Mouse (Mus musculus) mouse embryonic stem cell (cell line): Measurements from ENCODE around the gene Spef1.

ENCODE experiments used
- in situ Hi-C, 2 experiments: fragments of 300-500 bp; cut with MboI; formaldehyde crosslinking; loops; 1 replicate in 1 of 2; 3 replicates in 1 of 2; pipeline ENCODE4 v1.14.3; 2019 to 2020; ENCODE audit warnings: low sequenced_read_pairs in 2 of 2, low pct_unique_long_range_greater_than_20kb in 1 of 2, mixed read lengths in 1 of 2; ENCODE audit not compliant: unreplicated experiment in 1 of 2

The Spef1 gene

DNA sequence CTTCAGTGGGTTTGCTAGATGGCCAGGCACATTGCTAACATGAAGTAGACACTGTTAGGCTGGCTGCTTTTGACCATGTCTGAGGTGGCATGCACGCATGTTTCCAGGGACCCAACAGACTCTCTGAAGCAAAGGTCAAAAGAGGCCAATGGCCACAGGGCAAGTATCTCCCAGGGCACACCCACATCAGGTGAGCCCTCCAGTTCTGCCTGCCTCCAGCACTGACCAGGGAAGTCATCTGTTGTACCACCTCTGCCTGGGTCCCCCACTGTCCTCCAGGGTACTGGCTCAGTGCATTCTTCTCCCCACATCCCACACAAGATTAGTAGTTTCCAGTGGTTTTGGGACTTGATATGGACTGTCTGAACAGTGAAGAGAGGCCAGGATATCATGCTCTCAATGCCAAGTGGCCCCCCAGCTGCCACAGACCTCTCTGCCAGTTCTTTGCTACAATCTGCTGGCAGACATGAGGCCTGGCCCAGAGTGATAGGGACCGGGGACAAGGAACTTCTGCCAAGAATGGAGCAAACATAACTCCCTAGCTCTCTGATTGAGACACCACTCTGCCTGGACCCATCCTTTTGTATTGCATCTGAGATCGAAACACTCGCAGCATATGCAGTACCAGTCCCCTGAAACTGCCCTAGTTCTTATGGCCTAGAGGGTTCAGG is 22.2 kb upstream of the Spef1 start:
- in situ Hi-C loops, result no loop called here

DNA sequence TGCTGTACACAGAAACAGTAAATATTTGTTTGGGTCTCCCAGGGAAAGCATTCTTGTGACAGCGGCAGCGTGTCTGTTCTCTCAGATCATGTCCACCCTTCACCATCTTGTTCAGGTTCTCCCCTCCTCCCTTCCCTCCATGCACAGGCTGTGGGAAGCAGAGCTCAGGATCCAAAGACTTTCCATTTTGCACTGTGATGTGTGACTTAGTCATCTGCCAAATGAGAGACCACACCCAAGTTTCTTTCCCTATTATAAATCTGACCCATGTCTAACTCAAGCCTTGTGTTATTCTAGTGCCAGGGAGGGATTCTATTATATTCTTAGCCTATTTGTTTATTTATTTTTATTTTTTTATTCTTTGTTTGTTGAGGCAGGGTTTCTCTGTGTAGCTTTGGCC is 21.3 kb upstream of the Spef1 start:
- in situ Hi-C loops, result no loop called here

DNA sequence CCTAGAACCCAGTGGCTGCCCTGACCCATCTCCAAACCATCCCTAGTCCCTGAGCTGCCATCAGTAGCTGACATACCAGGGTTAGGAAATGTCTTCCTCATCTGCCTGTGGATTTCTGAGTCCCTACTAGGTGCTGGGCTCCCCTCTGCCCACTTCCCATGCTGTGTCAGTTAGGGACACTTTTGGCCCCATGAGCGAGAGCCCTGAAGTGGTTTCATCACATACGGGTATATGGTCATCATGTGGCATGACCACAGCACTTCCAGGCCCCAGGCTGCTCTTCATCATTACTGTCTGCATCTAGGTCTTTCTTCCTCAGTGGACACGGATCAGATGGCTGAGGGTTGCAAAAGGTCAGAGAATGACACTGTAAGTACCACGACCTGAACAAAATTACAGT is 19.7 kb upstream of the Spef1 start, which contains the start of gene Ap5s1:
Ap5s1 (plus strand) TSS at position 301 of the 400 bp plus-strand sequence.
- in situ Hi-C loops, result no loop called here

DNA sequence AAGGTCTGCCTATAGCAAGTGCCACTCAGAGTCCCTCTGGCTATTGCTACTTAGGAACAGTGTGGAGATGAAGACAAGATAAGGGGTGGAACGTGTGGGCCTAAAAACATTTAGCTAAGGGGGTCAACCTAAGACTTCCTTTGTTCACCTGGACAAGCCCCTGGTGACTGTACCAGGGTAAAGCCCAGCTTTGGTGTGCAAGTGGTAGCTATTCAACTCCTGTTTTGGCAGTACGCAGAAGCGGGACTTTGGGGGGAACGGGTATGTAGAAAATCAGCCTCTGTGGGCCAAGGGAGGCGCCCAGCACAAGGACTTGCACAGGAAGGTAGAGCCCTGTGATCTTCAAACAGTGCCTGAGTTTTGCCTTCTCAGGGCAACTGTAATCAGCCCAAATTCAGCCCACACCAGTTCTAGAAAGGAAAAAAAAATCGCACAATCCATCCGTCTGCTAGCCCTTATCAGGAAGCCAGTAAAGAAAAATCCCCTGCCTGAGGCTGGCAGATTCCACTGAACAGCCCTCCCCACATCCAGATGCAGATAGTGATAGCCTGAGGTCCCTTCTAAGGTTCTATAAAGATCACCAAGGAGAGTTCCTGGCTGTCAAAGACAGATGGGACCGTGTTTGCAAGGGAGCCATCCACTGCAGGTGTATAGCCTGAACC is 18.6 kb upstream of the Spef1 start:
- in situ Hi-C loops, result no loop called here

DNA sequence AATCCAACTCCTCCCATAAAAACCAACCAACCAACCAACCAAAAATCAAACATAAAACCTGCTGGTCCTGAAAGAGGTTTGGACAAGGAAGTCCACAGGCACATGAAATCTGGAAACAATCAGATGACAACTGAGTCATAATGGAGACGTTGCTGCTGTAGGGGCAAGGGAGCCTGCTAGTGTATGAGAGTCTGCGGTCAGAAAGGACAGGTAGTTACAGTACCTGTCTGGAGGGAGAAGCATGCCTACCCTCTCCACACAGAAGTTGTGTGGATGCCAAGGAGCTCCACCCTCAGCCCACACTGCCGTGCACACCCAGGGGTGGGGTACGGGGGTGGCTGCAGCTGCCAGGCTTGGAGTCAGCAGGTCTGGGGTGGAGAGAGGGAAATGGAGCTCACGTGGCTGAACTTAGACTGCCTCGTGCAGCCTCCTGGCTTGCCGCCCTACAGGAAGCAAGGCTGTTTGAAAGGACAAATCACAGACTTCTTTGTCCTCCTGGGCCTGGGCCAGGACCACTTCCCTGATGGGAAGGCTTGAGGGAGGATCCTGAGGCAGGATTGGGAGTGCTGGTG is 17.4 kb upstream of the Spef1 start:
- in situ Hi-C loops, result no loop called here

DNA sequence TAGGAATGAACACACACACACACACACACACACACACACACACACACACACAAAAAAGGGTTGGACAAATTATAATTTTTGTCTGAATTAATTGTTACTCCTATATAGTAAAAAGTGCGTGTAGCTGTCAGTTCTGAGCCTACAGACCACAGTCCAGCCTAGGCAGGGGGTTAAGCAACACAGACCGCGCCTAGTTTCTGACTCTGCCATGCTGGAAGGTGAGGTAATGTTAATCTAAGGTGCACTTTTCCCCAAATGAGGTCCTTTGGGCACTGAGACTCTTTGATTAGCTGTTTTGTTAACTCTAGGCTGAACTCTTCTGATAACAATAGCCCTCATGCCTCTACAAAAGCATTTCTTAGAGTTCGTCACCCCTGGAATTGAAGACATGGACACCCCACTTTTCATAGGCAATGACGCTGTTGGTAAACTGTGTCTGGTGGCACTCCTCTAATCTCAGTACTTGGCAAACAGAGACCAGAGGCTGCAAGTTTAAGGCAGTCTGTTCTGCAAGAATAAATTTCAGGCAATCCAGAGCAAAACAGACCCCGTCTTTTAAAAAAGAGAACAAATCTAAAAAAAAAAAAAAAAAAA is 16.8 kb upstream of the Spef1 start:
- in situ Hi-C loops, result no loop called here

DNA sequence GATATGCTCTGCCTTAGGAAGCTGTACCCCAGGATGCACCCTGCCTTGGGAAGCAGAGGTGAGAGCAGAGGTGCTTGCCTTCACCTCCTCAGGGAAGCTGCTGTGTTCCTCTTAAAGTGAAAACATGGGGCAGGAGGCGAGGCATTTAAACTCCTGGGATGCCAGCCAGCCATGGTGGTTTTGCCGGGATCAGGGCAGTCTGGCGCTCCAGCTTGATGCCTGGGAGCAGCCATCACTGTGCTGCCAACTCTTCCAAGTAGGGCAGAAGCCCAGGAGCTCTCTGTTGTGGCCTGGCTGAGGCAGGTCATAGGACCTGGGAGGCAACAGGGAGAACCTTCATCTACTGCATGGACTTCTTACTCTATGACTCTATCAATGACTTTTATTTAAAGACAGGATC is 14.2 kb upstream of the Spef1 start:
- in situ Hi-C loops, result no loop called here

DNA sequence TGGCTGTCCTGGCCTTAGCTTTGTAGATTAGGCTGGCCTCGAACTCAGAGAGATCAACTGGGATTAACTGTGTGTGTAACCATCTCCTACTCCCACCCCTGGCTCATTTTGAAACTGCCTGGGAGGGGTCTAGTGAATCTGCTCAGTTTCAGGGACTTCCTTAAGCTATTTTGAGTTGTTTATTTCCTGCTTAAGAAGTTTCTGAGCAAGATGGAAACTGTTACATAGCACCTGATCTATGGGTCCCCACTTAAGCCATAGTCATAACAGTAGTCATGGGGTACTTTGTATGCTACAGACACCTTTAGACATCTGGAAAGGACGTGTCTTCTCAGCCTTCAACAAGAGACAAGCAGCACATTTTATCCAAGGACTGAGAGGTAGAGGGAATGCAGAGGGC is 13.6 kb upstream of the Spef1 start:
- in situ Hi-C loops, result no loop called here

DNA sequence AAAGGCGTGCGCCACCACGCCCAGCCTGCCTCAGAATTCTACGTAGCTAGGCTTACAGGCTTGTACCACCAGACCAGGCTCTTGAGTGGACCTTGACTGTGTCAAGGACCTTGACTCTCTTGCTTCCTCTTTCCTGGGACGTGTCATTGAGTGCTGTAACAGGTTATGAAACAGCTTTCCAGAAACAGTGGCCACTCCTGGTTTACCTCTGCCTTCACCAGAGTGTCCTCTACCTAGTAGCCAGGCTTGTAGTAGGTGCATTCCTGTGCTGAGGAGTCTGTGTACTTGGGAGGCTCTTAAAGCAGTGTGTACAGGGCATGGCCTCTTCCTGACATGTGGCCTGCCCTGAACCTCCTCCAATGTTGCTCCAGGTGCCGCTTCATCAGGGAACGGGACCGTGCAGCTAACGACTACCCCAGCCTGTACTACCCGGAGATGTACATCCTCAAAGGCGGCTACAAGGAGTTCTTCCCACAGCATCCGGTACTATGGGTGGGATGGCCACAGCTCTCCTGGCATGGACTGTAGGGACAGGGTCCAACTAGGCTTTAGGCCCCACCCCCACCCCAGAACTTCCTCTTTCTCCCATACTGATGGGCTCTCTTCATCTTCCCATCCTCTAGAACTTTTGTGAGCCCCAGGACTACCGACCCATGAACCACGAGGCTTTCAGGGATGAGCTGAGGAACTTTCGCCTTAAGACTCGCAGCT is 9.7 kb upstream of the Spef1 start:
- in situ Hi-C loops, result no loop called here

DNA sequence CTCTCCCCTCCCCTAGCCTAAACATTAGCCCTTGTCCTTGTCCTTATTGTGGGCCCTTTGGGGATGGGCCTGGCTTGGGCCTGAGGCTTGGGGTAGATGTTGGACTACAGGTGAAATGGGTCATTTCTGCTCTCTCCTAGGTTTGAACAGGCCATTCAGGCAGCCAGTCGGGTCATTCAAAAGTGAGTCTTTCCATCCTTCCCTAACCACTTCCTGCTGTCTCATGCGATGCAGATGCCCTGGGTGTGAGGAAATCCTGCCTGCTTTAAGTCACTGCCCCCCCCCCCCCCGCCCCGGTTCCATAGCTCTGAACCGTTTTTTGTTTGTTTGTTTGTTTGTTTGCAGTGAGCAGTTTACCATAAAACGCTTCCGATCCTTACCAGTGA is 3.9 kb upstream of the Spef1 start:
- in situ Hi-C loops, result no loop called here

DNA sequence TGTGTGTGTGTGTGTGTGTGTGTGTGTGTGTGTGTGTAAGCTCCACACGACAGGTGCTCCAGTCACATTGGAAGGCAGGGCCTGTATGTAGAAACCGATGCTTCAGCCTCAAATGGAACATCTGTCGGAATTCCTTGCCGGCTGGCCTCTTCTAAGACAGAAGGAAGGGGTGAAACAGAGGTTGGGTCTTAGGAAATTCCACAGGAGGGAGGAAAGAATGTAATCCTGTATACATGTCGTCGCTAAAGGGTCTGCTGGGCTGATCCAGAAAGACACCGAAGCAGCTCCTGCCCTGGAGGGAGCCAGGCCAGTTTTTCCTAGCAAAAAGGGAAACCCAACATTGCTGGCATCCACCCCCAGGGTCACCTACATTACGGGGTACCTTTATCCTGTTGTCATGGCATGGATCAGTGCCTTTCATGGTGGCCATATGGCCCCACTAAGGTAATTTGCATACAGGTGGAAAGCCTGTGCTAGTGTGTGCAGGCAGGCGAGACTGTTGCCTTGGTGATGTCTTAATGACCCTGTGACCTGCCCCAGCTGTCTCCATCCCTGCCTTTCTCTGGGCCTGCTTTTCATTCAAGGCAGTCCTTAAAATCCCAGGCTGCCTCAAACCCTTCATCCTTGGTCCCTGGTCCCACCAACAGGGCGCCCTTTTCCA is 3.4 kb upstream of the Spef1 start:
- in situ Hi-C loops, result no loop called here

DNA sequence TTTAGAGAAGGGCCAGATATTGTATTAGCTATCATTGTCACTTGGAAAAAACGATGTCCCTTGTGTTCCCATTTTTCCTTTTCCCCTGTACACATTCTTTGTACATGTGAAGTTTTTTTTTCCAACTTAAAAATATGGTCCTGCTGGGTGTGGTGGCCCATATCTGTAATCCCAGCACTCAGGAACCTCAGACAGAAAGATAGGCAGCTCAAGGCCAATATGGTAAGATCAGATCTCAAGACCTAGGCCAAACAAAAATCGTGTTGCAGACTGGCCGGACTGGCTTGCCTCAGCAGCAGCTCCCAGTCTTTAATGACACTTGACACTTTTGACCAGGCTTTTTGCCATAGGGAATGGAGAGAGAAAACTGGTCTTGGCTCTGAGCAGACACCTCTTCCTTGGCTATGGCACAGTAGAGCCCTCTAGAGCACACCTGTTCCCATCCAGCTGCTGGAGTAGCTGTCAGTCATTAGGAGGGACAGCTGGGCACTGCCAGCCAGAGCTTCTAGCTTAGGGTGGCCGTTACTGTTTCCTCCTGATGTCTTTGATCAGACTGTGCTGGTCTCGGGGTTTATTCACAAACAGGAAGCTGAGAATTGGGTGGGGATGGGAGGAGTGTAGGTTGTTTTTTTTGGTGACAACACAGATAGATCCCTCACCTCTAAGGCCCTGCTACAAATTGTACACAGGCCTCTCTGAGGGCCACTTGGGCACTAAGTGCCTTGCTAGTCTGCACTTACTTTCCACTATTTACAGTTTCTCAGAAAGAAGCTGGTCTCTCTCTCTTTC is 2.6 kb upstream of the Spef1 start:
- in situ Hi-C loops, result no loop called here

DNA sequence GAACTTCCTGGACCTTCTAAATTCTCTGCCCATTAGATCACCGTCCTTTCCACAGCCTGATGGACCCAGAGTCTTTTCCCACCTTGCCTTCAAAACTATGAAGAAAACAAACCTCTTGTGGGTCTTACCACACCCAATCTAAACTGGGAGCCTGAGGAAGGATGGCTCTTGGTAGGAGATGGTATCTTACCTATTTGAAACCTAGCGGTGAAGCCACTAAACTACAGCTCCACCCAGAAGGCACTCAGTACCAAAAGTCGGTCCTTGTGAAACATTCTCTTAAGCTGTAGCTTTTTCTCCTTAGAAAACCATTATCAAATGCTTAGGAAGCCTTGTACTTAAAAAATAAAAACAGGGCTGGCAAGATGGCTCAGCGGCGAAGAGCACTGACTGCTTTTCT is 1.2 kb upstream of the Spef1 start:
- in situ Hi-C loops, result no loop called here

DNA sequence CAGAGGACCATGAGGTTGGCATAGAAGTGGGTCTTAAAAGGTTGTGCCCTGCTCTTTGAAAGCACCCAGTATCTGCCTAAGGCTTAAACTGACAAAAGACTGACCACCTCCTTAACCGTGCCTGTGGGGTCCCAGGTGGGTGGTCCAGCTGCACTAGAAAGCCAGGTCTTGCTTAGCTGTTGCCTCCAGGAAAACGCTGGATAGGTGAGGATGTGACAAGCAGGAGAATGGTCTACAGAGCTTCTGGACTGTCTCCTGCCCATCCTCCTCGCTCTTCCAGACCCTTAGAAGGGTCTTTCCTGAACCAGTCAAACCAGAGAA is 480 bp upstream of the Spef1 start:
- in situ Hi-C loops, result no loop called here

DNA sequence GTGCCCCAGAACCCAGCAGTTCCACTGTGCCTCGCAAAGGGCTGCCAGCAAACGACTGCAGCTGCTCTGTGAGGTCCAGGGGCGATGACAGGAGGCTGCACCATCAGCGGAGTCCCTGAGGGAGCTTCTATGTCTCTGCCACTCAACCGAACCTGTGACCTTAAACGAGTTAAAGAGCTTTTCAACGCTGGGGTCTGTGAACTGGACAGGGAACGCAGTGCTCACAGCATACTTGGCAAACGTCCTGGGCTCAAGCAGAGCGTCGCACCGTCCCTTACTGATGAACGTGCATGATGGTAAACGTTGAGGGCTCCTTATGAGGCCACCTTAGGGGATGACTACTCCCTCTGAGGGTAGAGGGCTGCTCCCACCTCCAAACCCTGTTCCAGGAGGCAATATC is 739 bp downstream of the Spef1 start:
- in situ Hi-C loops, result no loop called here

DNA sequence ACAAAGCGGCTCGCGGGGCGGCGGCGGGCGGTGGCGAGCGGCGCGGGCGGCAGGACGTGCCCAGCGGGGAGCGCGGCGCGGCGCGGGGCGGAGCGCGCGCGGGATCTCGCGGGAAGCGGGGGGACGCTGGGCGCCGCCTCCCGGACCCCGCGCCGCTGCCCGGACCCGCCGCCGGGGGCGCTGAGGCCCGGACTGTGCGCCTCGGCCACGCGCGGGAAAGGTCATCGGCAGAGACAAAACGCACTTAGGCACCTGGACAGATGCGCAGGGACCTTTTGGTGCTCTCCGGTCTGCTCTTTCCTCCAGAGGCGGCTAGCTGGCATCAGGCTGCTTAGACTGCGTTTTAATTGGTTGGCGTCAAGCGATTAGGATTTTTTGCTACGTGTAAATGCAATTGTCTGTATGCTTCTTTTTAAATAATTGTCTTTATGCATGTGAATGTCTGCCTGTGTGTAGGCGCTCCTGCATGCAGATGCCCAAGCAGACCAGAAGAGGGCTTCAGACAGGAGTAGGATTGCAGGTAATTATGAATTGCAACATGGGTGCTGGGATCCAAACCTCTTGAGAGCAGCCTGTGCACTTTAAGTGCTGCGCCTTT is 7.0 kb downstream of the Spef1 start, which contains the start of gene Cenpb:
Cenpb (minus strand) TSS at position 78 of the 598 bp plus-strand sequence.
- in situ Hi-C loops, result no loop called here

DNA sequence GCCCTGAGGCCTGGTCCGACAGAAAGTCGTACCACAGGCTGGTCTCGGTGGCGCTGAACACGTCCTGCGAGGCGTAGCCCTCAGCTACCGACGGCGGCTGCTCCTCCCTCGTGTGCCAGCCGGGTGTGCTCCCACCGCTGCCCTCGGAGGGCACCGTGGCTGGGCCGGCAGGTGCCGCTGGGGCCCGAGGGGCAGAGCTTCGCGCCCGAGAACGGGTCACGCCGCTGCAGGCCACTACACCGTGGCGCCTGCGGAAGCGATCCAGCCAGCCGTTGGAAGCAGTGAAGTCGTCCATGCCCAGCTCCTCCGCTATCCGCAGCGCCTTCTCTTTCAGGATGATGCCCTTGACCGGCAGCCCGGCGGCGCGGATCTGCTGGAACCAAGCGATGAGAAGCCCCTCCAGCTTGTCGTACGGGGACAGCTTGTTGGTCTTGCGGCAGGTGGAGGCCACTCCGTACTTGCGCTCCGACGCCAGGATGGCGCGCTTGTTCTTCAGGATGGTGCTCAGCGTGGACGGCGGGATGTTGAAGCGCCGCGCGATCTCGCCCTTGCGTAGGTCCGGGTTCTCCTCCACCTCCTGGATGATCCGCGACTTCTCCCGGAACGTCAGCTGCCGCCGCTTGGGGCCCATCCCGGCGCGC is 7.7 kb downstream of the Spef1 start:
- in situ Hi-C loops, result no loop called here
